Mouse (Mus musculus): ENCODE measurements around the gene Sh3bgrl2.

Gene Sh3bgrl2

DNA sequence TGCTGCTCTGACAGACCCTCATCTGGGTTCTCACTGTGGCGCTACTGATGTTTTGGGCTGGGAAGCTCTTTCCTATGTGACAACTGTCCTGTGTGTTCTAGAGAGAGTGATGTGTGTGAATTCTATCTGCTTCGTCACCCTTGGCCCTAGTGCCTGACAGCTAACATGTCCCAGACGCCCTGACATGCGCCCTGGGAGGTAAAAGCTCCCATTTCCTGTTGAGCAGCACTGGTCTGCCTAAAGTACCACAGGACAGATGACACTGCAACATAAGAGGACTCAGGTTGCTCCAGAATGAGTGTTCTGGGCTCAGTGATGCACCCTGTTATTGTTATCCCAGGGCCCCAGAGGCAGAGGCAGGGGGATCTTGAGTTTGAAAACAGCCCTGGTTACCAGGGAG lies 12.5 kb downstream of the Sh3bgrl2 start:
- DNase-seq (ENCODE audit: low read depth): no peak

GRCm38 (mm10) chr9:83562889-83563288 lies 14.8 kb downstream of the Sh3bgrl2 start:
- DNase-seq (ENCODE audit: low read depth): no peak

DNA sequence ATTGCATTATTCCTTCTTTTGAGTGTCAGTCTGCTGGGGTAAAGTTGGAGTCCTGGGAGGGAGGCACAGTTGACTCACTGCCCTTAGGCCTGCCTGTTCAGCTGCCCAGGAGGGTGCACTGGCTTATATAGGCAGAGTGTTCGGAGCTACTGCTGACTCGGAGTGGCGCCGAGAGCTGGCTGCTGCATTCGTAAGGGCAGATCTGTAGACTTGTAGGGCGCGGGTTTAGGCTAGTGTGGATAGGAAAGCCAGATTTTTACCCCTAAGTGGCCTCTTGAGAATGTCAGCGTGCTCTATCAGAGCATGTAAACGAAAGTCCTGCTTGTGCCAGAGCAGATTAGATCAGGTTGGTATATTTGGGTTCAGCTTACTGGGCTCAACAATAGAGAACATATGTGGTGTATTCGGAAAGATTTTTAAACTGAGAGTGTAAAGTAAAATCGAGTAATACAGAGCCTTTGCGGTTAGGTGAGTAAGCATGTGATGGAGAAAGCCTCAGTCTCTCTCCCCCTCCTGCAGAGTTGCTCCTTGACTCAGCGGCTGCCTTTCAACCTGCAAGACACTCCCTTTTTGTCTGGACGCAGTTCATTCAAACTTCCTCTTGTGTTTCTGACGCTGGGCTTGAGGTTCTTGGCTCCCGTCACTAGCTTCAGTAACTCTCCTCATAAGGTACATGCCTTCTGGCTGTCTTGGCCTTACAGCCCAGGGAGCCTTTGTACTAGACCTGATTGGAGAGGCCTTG lies 15.9 kb downstream of the Sh3bgrl2 start:
- DNase-seq (ENCODE audit: low read depth): no peak

DNA sequence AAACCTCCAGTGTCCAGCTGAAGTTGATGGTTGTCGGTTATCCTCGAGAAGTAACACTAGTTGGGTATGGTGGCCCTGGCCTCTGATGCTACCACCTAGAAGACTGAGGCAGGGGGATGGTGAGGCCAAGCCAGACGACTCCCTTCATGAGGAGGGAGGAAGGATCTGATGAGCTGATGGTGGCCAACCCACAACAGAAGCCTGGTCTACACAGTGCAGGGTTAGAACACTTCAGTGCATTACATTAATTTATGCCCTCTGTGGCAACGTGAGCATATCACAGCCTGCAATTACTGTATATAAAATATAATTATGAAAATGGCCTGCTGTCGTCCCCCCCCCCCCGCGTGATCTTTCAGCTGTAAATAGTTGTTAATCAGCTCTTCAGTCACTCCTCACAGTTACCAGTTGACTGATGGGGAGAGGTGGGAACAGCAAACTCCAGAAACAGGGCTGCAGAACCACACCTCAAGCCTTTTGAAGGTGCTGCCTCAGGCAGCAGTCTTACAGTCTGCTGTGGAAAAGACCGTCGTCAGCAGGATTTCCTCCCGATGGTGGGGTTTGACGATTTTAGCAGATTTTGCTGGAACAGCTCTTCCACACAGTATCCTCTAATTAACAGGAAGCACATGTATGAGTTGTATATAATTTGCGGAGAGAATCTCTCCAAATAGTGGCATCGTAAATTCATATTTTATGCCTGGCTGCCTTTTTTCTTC lies 17.0 kb downstream of the Sh3bgrl2 start:
- no peak for DNase-seq (ENCODE audit: low read depth)

- DNase-seq (ENCODE audit: low read depth): no peak
Measured at GRCm38 (mm10) chr9:83566141-83566540, 18.0 kb downstream of the Sh3bgrl2 start.

GRCm38 (mm10) chr9:83568125-83568524 lies 20.0 kb downstream of the Sh3bgrl2 start:
- no peak for DNase-seq (ENCODE audit: low read depth)

DNA sequence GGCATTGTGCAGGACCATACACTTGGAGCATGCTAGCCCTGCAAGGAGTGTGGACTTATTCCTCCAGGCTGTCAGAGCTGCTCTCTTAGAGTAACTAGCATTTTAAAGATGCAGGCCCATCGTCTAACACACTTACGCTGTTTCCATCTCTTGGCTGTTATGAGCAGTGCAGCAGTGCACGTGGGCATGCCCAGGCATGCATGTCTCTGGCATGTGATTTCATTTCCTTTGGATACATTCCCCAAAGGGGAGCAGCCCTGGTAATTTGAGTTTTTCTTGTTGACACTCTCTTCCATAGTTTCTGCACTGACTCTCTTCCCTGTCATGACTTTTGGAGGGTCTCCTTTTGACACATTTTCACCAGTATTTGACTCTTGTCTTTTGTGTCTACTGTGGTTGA lies 20.8 kb downstream of the Sh3bgrl2 start:
- DNase-seq (ENCODE audit: low read depth): no peak

DNA sequence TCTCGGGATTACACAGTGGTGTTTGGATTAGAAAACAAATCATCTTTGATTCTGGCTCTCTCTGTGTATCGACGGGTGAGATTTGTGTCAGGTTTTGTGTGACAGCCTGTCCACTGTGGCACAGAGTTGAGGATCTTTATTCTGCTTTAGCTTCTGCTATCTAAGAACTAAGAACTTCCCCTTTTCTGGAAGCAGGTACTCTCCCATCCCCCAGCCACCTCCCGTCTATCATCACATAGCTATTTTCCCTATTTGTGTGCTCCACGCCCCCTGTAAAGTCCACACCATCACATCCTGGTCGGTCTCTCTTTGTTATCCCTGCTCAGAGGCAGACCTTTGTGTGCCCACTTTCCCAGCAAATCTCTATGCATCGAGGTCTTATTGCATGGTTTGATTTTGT lies 21.8 kb downstream of the Sh3bgrl2 start:
- DNase-seq (ENCODE audit: low read depth): no peak

DNA sequence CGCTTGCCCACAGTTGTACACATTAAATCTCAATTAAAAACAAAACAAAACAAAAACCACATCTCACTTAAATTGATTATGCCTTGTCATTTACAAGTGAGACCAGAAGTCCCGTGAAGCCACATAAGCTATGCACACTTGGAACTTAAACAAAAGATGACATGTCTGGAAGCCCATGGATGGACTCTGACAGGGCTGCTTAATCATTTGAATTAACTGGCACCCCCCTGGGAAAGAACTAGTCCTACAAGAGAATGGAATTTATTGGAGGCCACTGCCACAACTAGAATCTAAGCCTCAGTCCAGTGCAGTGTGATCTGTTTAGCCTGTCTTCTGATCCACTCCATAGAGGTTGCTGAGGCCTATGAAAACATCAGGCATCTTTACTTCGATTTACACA lies 23.2 kb downstream of the Sh3bgrl2 start:
- DNase-seq (ENCODE audit: low read depth): no peak

- no peak for DNase-seq (ENCODE audit: low read depth)
Measured at GRCm38 (mm10) chr9:83572326-83572725, 24.2 kb downstream of the Sh3bgrl2 start.

DNA sequence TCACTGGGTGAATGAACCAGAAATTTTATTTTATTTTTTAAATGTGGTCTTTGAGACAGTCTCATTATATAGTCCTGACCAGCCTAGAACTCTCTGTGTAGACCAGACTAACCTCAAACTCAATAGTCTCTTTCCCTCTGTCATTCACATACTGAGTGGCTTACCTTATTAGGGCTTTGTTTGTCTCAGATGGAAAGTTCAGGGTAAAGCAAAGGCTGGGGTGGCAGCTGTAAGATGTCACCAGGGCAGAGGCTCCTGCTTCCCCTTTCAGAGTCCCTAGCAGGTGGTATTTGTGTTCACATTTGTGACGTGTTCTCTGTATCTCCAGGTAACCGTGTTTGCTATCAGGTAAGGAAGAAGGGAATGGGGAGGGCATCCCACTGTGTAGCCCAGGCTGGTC lies 24.7 kb downstream of the Sh3bgrl2 start:
- DNase-seq (ENCODE audit: low read depth): no peak

DNA sequence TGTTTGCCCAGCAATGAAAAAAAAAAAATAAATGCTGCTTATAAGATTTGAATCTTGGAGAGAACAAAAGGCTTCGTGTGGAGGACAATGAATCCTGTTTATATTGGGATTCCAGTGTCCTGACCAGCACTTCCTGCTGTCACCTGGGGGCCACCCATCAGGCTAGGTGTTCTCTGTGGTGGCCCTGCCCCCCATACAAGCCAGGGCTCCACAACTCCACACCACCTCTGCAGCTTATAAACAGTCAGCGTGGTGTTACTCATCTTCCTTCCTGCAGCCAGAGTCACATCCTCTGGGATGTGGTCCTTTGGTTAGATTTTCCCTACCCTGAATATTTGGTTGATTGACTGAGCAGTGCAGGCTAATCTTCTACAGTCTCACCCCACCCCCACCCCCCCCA lies 25.5 kb downstream of the Sh3bgrl2 start:
- no peak for DNase-seq (ENCODE audit: low read depth)

DNA sequence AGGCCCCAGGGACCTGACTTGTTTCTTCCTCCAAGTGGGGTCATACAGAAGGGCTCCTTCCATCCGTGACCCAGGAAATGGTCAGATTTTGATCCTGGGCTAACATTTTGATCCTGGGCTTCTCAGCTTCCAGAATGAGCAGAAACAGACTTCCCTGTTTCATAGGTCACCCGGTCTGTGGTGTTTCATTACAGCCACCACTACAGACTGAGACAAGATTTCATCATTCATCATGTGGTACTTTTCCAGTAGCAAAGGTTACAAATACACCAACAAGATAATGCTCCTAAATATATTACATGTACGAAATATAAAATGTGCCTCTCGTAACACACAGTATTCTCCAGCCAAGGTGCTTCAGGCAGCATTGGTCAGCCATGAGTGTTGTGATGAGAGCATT lies 27.3 kb downstream of the Sh3bgrl2 start:
- DNase-seq (ENCODE audit: low read depth): no peak

DNA sequence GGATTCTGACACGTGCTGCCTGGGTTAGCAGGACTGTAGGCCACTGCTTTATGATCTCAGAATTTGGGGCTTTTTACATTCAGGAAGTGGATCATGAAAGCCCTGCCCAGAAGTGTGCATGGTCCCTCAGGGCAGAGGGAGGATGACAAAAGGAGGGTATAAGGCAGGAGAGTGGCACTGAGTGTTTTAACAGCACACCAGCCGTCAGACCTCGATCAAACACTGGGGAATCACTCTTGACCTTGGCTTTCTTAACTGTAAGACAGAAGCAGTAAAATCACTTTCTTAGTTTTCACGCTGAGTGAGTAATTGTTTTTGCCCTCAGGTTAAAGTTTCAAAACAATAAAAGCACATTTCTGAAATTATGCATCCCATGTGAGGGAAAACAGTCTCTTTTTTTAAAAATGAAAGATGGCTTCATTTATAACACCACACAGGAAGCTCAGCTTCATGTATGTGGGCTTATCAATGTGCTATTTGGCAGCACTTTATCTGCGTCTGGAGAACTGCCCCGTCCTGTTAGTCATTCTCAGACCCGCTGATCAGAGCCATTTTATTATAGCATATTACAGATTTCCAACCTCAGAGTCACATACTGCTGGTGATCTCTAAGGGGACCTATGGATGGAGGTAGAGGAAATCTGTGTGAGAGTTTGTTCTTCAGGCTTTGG lies 28.0 kb downstream of the Sh3bgrl2 start:
- no peak for DNase-seq (ENCODE audit: low read depth)

DNA sequence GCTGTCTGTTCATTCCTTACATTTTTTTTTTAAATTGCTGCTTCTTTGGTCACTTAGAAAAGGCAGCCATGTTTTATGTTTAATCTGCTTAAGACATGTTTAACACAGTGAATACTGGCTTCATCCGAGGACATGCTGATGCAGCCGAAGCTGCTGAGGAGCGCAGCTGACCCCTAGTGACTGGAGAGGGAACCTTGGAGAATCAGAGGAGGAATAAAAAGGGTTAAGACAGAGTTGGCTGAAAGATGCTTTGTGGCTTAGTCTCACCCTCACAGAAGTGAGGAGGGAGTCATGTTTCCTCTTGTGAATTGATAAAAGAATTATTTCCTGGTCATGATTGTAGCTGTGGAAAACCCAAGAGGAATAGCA lies 28.5 kb downstream of the Sh3bgrl2 start:
- DNase-seq (ENCODE audit: low read depth): peak; percentile 12

DNA sequence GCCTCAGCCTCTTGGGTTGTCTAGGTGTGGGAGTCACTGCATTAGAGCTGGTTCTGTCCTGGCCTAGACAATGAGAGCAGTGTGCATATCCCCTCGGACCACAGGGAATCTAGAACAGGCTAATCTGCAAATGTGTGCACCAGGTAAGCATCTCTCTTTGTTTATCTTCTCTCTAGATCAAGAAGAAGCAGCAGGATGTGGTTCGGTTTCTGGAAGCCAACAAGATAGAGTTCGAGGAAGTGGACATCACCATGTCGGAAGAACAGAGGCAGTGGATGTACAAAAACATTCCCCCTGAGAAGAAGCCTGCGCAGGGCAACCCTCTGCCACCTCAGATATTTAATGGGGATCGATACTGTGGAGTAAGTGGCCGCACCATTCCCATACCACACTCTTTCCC lies 29.1 kb downstream of the Sh3bgrl2 start:
- DNase-seq (ENCODE audit: low read depth): no peak

GRCm38 (mm10) chr9:83579049-83579448 lies 30.9 kb downstream of the Sh3bgrl2 start:
- DNase-seq (ENCODE audit: low read depth): no peak

GRCm38 (mm10) chr9:83582748-83583147 lies 34.6 kb downstream of the Sh3bgrl2 start:
- no peak for DNase-seq (ENCODE audit: low read depth)

- DNase-seq (ENCODE audit: low read depth): no peak
Measured at GRCm38 (mm10) chr9:83586316-83587050, 38.4 kb downstream of the Sh3bgrl2 start.

- no peak for DNase-seq (ENCODE audit: low read depth)
Measured at GRCm38 (mm10) chr9:83587116-83587515, 39.0 kb downstream of the Sh3bgrl2 start.

GRCm38 (mm10) chr9:83589063-83589462 lies 40.9 kb downstream of the Sh3bgrl2 start:
- DNase-seq (ENCODE audit: low read depth): no peak

- no peak for DNase-seq (ENCODE audit: low read depth)
Measured at GRCm38 (mm10) chr9:83589680-83590467, 41.7 kb downstream of the Sh3bgrl2 start.
